Mouse (Mus musculus) heart, embryonic 11.5 days (tissue): ENCODE measurements at regions not wholly inside any gene's neighbourhood (a gene's known extent, or its start where the extent isn't known, plus 50 kb on each side); places are given as distances from the start of the nearest gene placed in this dataset.

Experiments used
- ATAC-seq: fragments of 200-750 bp; cut with Nextera tagmentation; replicated peaks from 2 replicates; pipeline ENCODE4 v1.8.0; 2017; ENCODE audit warnings: moderate library complexity; ENCODE audit not compliant: insufficient number of reproducible peaks, low FRiP score, low TSS enrichment
- H3K27ac ChIP-seq: fragments of 300-500 bp; sonication (generic); 2 replicates; pipeline ENCODE4 v1.5.1; 2014; ENCODE audit warnings: mild to moderate bottlenecking, low read depth, low read length
- H3K27me3 ChIP-seq: fragments of 300-500 bp; sonication (generic); 2 replicates; pipeline ENCODE4 v1.6.1; 2014; ENCODE audit warnings: mild to moderate bottlenecking, low read length, mixed read lengths; ENCODE audit not compliant: control insufficient read depth, insufficient read depth
- H3K36me3 ChIP-seq: fragments of 300-500 bp; sonication (generic); 2 replicates; pipeline ENCODE4 v1.6.1; 2014; ENCODE audit warnings: mild to moderate bottlenecking, low read length, moderate library complexity, mixed read lengths; ENCODE audit not compliant: control insufficient read depth, insufficient read depth
- H3K4me1 ChIP-seq: fragments of 300-500 bp; sonication (generic); 2 replicates; pipeline ENCODE4 v1.6.1; 2014; ENCODE audit warnings: low read length; ENCODE audit not compliant: control insufficient read depth, insufficient read depth
- H3K4me2 ChIP-seq: fragments of 300-500 bp; sonication (generic); 2 replicates; pipeline ENCODE4 v1.6.1; 2014; ENCODE audit warnings: mild to moderate bottlenecking, moderate library complexity
- H3K4me3 ChIP-seq: fragments of 300-500 bp; sonication (generic); 2 replicates; pipeline ENCODE4 v1.5.1; 2014; ENCODE audit warnings: low read depth, low read length
- H3K9ac ChIP-seq: fragments of 300-500 bp; sonication (generic); 2 replicates; pipeline ENCODE4 v1.6.1; 2014; ENCODE audit warnings: mild to moderate bottlenecking, low read depth, low read length, moderate library complexity
- H3K9me3 ChIP-seq: fragments of 300-500 bp; sonication (generic); replicated peaks from 2 replicates; pipeline ENCODE4 v1.6.1; 2016; ENCODE audit warnings: low read length; ENCODE audit not compliant: control insufficient read depth
- WGBS: fragments of 180-500 bp; shearing (Covaris S2); extraction: QIAGEN DNeasy Blood & Tissue Kit; methylation state at CpG from one replicate; pipeline ENCODE4 v1.1.7; 2014; ENCODE audit not compliant: insufficient replicate concordance; 5-methylcytosine and 5-hydroxymethylcytosine counted together

DNA sequence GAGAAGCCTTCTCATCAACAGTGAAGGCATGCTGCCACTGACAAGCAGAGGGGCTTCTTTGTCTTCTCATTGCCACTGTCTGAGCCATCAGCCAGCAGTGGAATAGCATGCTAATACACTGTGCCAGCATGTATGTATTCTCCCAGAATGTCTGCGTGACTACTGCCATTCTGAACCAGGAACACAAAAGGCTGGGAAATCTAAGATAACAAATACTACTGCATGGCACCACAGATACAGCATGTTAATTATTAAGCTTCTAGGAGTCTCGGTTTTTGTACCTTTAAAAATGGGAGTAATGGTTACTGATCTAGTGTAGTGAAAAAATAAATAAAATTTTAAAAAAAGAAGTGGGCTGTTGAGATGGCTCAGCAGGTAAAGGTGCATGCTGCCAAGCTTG is 425.9 kb upstream of the Kif2a start:
- 71% methylated on average over 2 of the region's 2 CpGs for WGBS
- Histone ChIP-seq H3K9ac (no peak overlapping the region), H3K27me3 (no peaks in the 10 kb centered on the region; the same call in 1 of the 2 replicates), H3K36me3 (no peaks in the 10 kb centered on the region), H3K27ac (no peak overlapping the region), H3K4me2 (no peak overlapping the region), H3K4me1 (no peaks in the 10 kb centered on the region), H3K9me3 (0 out of 2 replicates have a peak, but pooled peaks cover 2% of the 10 kb centered on the region), H3K4me3 (no peak overlapping the region)
- ATAC-seq: no peak

DNA sequence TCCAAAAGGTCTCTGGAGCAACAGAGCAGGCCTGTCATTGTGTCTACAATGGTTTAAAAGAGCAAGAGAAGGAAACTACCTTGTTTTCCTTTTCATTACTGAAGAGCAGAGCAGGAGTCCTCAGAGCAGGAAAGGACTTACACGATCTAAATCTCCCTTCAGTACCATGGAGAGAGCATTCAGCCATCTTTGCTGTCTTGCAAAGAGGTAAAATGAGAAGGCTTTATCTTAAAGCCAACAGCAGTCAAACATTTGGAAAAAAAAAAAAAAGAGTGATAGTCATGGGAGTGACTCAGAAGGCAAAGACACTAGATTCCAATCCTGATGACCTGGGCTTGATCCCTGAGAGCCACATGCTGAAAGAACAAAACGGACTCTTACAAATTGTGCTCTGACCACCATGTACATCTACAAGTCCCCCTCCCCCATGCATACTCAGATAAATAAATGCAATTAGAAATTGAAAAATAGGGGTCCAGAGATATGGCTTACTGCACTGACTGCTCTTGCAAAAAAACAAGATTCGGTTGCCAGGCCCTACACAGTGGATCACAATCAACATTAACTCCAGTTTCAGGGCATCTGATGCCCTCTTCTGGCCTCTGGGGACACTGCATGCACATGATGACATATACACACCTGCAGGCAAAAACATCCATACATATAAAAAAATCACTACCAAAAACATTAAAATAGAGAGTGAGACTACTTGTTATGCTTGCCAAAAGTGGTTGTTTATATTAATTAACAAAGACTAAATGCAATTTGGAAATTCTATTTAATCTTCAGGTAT is 397.6 kb upstream of the Kif2a start:
- no peaks in the 10 kb centered on the region for H3K36me3 ChIP-seq
- H3K4me3 ChIP-seq: no peak overlapping the region
- no peaks in the 10 kb centered on the region for H3K9me3 ChIP-seq
- H3K4me1 ChIP-seq: no peaks in the 10 kb centered on the region
- 75% methylated on average over 3 of the region's 3 CpGs for WGBS
- no peak for ATAC-seq
- no peak overlapping the region for H3K9ac ChIP-seq
- H3K4me2 ChIP-seq: no peak overlapping the region
- H3K27me3 ChIP-seq: no peaks in the 10 kb centered on the region
- no peak overlapping the region for H3K27ac ChIP-seq

DNA sequence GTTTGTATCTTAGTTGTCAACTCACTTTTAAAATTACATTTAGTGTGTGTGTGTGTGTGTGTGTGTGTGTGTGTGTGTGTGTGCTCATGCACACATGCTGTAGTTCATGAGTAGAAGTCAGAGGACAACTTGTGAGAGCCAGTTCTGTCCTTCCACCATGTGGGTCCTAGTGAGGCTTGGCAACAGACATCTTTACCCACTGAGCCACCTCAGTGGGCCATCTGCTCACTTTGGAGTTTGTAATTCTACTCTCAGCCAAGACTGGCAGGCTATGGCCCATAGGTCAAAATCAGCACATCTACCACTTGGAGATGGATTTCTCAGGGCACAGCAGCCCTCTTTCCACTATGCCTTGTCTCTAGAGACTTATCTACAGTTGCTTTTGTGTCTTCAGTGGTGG is 388.3 kb upstream of the Kif2a start:
- Histone ChIP-seq H3K27me3 (no peaks in the 10 kb centered on the region), H3K4me1 (no peaks in the 10 kb centered on the region), H3K27ac (no peak overlapping the region), H3K4me2 (no peak overlapping the region), H3K4me3 (no peak overlapping the region), H3K36me3 (no peaks in the 10 kb centered on the region), H3K9me3 (no peaks in the 10 kb centered on the region), H3K9ac (no peak overlapping the region)
- ATAC-seq: no peak

DNA sequence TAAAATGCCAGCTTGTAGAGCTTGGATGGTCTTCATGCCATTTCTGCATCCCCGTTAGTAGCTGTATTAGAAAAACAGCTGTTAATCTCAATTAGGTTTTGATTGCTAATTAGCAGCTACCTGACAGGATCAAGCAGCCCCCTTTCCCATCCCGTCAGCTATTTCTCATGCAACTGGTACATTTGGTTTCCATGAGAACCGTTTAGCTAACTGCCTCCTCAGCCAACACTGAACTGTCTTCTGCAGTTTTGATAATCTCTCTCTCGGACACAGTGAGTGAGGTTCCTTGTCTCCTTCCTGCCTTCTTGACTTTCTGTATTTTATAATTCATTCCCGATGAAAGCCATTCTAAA is 385.7 kb upstream of the Kif2a start:
- Histone ChIP-seq H3K4me2 (no peak overlapping the region), H3K4me3 (no peak overlapping the region), H3K9ac (no peak overlapping the region), H3K27me3 (no peaks in the 10 kb centered on the region), H3K4me1 (no peaks in the 10 kb centered on the region), H3K9me3 (no peaks in the 10 kb centered on the region), H3K36me3 (no peaks in the 10 kb centered on the region), H3K27ac (no peak overlapping the region)
- no peak for ATAC-seq
- WGBS: 65% methylated on average over 5 of the region's 5 CpGs

- Histone ChIP-seq H3K9me3 (no peaks in the 10 kb centered on the region), H3K36me3 (no peaks in the 10 kb centered on the region), H3K4me3 (no peak overlapping the region), H3K27me3 (no peaks in the 10 kb centered on the region), H3K4me2 (no peak overlapping the region), H3K4me1 (no peaks in the 10 kb centered on the region), H3K9ac (no peak overlapping the region), H3K27ac (no peak overlapping the region)
- WGBS: 63% methylated on average over 5 of the region's 5 CpGs
- no peak for ATAC-seq
Measured at GRCm38 (mm10) chr13:107406977-107407673, 385.2 kb upstream of the Kif2a start.

GRCm38 (mm10) chr13:107398621-107399363 is 376.9 kb upstream of the Kif2a start:
- no peak for ATAC-seq
- 62% methylated on average over 8 of the region's 8 CpGs for WGBS
- no peaks in the 10 kb centered on the region for H3K27me3 ChIP-seq

DNA sequence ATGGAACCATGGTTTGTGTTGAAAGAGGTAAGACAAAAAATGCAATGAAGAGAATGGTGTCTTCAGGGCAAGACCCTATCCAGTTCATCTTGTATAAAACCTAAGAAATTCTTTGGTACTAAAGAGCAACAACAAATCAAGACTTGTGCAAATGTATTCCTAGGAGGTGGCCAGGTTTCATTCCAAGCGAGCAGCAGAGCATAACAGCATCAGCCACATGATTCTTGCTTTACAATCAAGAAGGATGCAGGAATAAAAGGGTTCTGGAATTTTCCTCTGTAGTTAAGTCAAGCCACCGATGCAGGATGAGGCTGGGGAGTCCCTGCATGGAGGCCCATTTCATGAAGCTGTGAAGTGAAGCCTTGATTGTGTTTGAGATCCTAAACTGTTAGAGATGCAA is 374.1 kb upstream of the Kif2a start:
- Histone ChIP-seq H3K4me3 (no peak overlapping the region), H3K4me1 (no peaks in the 10 kb centered on the region), H3K27ac (no peak overlapping the region), H3K4me2 (no peak overlapping the region), H3K36me3 (no peaks in the 10 kb centered on the region), H3K9ac (no peak overlapping the region), H3K9me3 (no peaks in the 10 kb centered on the region), H3K27me3 (no peaks in the 10 kb centered on the region)
- WGBS: 80% methylated on average over 2 of the region's 2 CpGs
- ATAC-seq: no peak

More at GRCm38 (mm10) chr13:107398621-107399363, 376.9 kb upstream of the Kif2a start:
- Histone ChIP-seq H3K9me3 (no peaks in the 10 kb centered on the region), H3K4me2 (no peak overlapping the region), H3K27ac (no peak overlapping the region), H3K4me3 (no peak overlapping the region), H3K9ac (no peak overlapping the region), H3K36me3 (no peaks in the 10 kb centered on the region), H3K4me1 (no peaks in the 10 kb centered on the region)

DNA sequence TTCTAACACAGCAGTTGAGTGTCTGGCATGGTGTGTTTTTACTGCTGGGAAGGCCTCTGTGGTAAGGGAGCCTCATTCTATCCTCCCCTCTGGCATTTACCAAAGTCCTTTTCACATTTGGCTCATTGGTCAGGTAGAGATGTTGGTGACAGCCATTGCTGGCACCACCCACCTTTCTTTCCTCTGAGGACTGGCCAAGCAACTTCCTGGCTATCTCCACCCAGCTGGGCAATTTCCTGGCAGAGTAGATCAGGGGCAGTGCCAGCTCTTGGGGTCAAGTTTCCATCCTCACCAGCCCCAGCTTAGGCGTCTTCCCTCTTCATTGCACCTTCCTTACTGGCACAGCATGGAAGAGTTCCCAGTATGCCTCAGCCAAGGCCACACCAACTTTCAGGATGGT is 372.5 kb upstream of the Kif2a start:
- no peaks in the 10 kb centered on the region for H3K4me1 ChIP-seq
- no peak overlapping the region for H3K4me2 ChIP-seq
- no peaks in the 10 kb centered on the region for H3K36me3 ChIP-seq
- WGBS: 59% methylated on average over 1 of the region's 1 CpGs
- no peak for ATAC-seq
- no peak overlapping the region for H3K27ac ChIP-seq
- H3K9ac ChIP-seq: no peak overlapping the region
- no peak overlapping the region for H3K4me3 ChIP-seq
- no peaks in the 10 kb centered on the region for H3K27me3 ChIP-seq
- H3K9me3 ChIP-seq: no peaks in the 10 kb centered on the region
